Mouse (Mus musculus): ENCODE data around the gene Jade1.

DNA sequence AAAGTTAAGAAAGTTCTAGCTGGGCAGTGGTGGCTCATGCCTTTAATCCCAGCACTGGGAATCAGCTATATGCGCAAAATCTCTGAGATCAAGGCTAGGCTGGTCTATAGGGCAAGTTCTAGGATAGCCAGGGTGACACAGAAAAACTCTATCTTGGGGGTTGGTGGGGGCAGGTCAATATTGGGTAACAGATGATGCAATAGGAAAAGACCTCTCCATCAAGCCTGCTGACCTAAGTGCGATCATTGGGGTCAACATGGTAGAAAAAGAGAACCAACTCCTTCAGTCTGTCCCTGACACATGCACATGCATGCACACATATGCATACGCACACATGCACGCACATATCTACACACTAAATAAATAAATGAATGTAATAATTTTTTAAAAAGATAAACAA, 32.1 kb upstream of the Jade1 start:
- TF ChIP-seq GATA1 (IDR thresholded peaks at IDR 0.05; ENCODE audit: borderline replicate concordance, low read length) = no peak
- no peak for TF ChIP-seq FLI1 (IDR thresholded peaks at IDR 0.05; ENCODE audit: low read length)

Measured in megakaryocyte, embryonic 14.5 days (primary cell).